Mouse (Mus musculus): ENCODE results near the gene Ccdc28b.

DNA sequence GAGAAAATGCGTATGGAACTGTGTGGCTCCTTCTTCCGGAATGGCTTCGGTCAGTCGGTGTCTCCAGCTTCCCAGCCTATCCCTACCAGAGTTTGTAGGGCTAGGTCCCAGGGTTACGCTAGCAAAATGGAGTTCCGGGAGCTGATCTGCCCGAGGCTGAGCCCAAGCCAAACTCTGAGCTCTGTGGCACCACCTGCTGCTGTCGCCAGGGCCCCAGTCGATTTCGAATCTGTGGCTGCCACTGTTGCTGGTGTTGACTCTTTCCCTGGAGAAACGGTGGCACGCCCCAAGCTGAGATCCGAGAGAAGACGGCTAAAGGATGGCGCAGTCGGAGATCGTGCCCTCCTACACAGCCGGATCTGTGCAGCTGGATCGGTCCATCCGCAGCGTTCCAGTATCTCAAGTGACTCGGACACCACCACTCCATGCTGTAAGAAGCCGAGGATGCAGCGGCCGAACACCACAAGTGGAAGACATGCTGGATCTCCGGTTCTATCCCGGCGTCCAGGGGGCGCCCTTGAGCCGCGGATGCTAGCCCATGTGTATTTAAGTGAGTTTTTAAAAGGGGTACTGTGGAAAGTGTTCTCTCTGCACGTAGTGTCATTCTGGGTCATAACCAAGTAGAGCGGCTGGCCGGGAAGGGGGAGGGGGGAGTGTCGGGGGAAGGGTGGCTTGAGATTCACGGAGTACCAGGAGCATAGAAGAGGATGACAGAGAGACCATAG lies 38.7 kb downstream of the Ccdc28b start:
- TF ChIP-seq CTCF (conservative IDR thresholded peaks at IDR 0.05; ENCODE audit: insufficient read depth, insufficient read length, low read depth, low read length) (peak; percentile 78), POLR2A (IDR thresholded peaks at IDR 0.05; ENCODE audit: low read depth, low read length) (no peak)
